Mouse (Mus musculus): ENCODE results near the gene Myh3. TPM values are rescaled to one million over a fixed set of nuclear protein-coding genes. Genes with fewer than 3 reads are reported as not detected.
A peak's percentile ranks its signal among the peaks of the same experiment; 100 is the strongest.

The Myh3 gene
- polyA plus RNA-seq, 1 experiment from 2014 or later, result 0.38 TPM

GRCm38 (mm10) chr11:67062726-67063125 lies 15.4 kb upstream of the Myh3 start:
- 90% methylated on average over 3 of the region's 3 CpGs for WGBS
- Histone ChIP-seq H3K9me3 (ENCODE audit: control insufficient read depth, low read length) (no peaks in the 10 kb centered on the region), H3K9ac (ENCODE audit: low read depth, low read length) (no peak overlapping the region), H3K4me3 (ENCODE audit: low read depth, low read length) (no peak overlapping the region), H3K36me3 (ENCODE audit: control insufficient read depth, insufficient read depth, low read length) (peaks cover 24% of the 10 kb centered on the region), H3K4me2 (no peak overlapping the region), H3K27me3 (replicated peaks; ENCODE audit: control insufficient read depth, insufficient read depth, low read length) (no peaks in the 10 kb centered on the region), H3K27ac (ENCODE audit: low read depth, low read length) (no peak overlapping the region), H3K4me1 (replicated peaks; ENCODE audit: control insufficient read depth, insufficient read depth, low read length) (no peaks in the 10 kb centered on the region)
- ATAC-seq (replicated peaks; ENCODE audit: low FRiP score), result no peak
- no peak for DNase-seq (ENCODE audit: low spot score)

GRCm38 (mm10) chr11:67067741-67068140 lies 10.4 kb upstream of the Myh3 start:
- no peak for DNase-seq (ENCODE audit: low spot score)
- ATAC-seq (replicated peaks; ENCODE audit: low FRiP score), result no peak
- H3K9ac ChIP-seq (ENCODE audit: low read depth, low read length), result no peak overlapping the region
- H3K4me3 ChIP-seq (ENCODE audit: low read depth, low read length), result no peak overlapping the region
- 82% methylated on average over 3 of the region's 3 CpGs for WGBS
- H3K9me3 ChIP-seq (ENCODE audit: control insufficient read depth, low read length), result no peaks in the 10 kb centered on the region
- no peaks in the 10 kb centered on the region for H3K27me3 ChIP-seq (replicated peaks; ENCODE audit: control insufficient read depth, insufficient read depth, low read length)
- no peak overlapping the region for H3K27ac ChIP-seq (ENCODE audit: low read depth, low read length)
- peaks cover 12% of the 10 kb centered on the region; the same call in 1 of the 2 replicates for H3K36me3 ChIP-seq (ENCODE audit: control insufficient read depth, insufficient read depth, low read length)
- no peak overlapping the region for H3K4me2 ChIP-seq
- no peaks in the 10 kb centered on the region for H3K4me1 ChIP-seq (replicated peaks; ENCODE audit: control insufficient read depth, insufficient read depth, low read length)

GRCm38 (mm10) chr11:67072615-67073130 lies 5.4 kb upstream of the Myh3 start:
- H3K27me3 ChIP-seq (replicated peaks; ENCODE audit: control insufficient read depth, insufficient read depth, low read length), result no peaks in the 10 kb centered on the region
- no peak overlapping the region for H3K9ac ChIP-seq (ENCODE audit: low read depth, low read length)
- no peak overlapping the region for H3K4me2 ChIP-seq
- WGBS, result 72% methylated on average over 15 of the region's 15 CpGs
- DNase-seq (ENCODE audit: low spot score) (no peak), ATAC-seq (replicated peaks; ENCODE audit: low FRiP score) (no peak)
- H3K27ac ChIP-seq (ENCODE audit: low read depth, low read length), result no peak overlapping the region
- H3K9me3 ChIP-seq (ENCODE audit: control insufficient read depth, low read length), result no peaks in the 10 kb centered on the region
- H3K4me1 ChIP-seq (replicated peaks; ENCODE audit: control insufficient read depth, insufficient read depth, low read length), result no peaks in the 10 kb centered on the region
- no peak overlapping the region for H3K4me3 ChIP-seq (ENCODE audit: low read depth, low read length)
- no peaks in the 10 kb centered on the region; the same call in 1 of the 2 replicates for H3K36me3 ChIP-seq (ENCODE audit: control insufficient read depth, insufficient read depth, low read length)

- H3K4me2 ChIP-seq, result no peak overlapping the region
- ATAC-seq (replicated peaks; ENCODE audit: low FRiP score), result no peak
- DNase-seq (ENCODE audit: low spot score), result no peak
- H3K9ac ChIP-seq (ENCODE audit: low read depth, low read length), result no peak overlapping the region
- no peak overlapping the region for H3K4me3 ChIP-seq (ENCODE audit: low read depth, low read length)
- H3K27ac ChIP-seq (ENCODE audit: low read depth, low read length), result no peak overlapping the region
- H3K9me3 ChIP-seq (ENCODE audit: control insufficient read depth, low read length), result no peaks in the 10 kb centered on the region
- no peaks in the 10 kb centered on the region for H3K36me3 ChIP-seq (ENCODE audit: control insufficient read depth, insufficient read depth, low read length)
- no peaks in the 10 kb centered on the region for H3K27me3 ChIP-seq (replicated peaks; ENCODE audit: control insufficient read depth, insufficient read depth, low read length)
- 62% methylated on average over 3 of the region's 3 CpGs for WGBS
- no peaks in the 10 kb centered on the region for H3K4me1 ChIP-seq (replicated peaks; ENCODE audit: control insufficient read depth, insufficient read depth, low read length)
Measured at GRCm38 (mm10) chr11:67075036-67075435, 3.1 kb upstream of the Myh3 start.

GRCm38 (mm10) chr11:67076781-67077180 lies 1.3 kb upstream of the Myh3 start:
- Histone ChIP-seq H3K4me1 (replicated peaks; ENCODE audit: control insufficient read depth, insufficient read depth, low read length) (no peaks in the 10 kb centered on the region), H3K27me3 (replicated peaks; ENCODE audit: control insufficient read depth, insufficient read depth, low read length) (no peaks in the 10 kb centered on the region), H3K27ac (ENCODE audit: low read depth, low read length) (no peak overlapping the region), H3K36me3 (ENCODE audit: control insufficient read depth, insufficient read depth, low read length) (no peaks in the 10 kb centered on the region), H3K9me3 (ENCODE audit: control insufficient read depth, low read length) (no peaks in the 10 kb centered on the region), H3K4me2 (no peak overlapping the region), H3K4me3 (ENCODE audit: low read depth, low read length) (no peak overlapping the region), H3K9ac (ENCODE audit: low read depth, low read length) (no peak overlapping the region)
- WGBS, result 77% methylated on average over 5 of the region's 5 CpGs
- ATAC-seq (replicated peaks; ENCODE audit: low FRiP score), result no peak
- no peak for DNase-seq (ENCODE audit: low spot score)

- WGBS, result 36% methylated on average over 3 of the region's 3 CpGs
Measured at GRCm38 (mm10) chr11:67077435-67077834, 665 bp upstream of the Myh3 start.

GRCm38 (mm10) chr11:67078888-67079287 lies 788 bp downstream of the Myh3 start:
- Histone ChIP-seq H3K9me3 (ENCODE audit: control insufficient read depth, low read length) (no peaks in the 10 kb centered on the region), H3K36me3 (ENCODE audit: control insufficient read depth, insufficient read depth, low read length) (no peaks in the 10 kb centered on the region), H3K4me2 (no peak overlapping the region), H3K27ac (ENCODE audit: low read depth, low read length) (no peak overlapping the region), H3K4me1 (replicated peaks; ENCODE audit: control insufficient read depth, insufficient read depth, low read length) (no peaks in the 10 kb centered on the region), H3K27me3 (replicated peaks; ENCODE audit: control insufficient read depth, insufficient read depth, low read length) (peaks cover 13% of the 10 kb centered on the region), H3K4me3 (ENCODE audit: low read depth, low read length) (no peak overlapping the region), H3K9ac (ENCODE audit: low read depth, low read length) (no peak overlapping the region)
- DNase-seq (ENCODE audit: low spot score) (no peak), ATAC-seq (replicated peaks; ENCODE audit: low FRiP score) (no peak)
- 89% methylated on average over 6 of the region's 6 CpGs for WGBS

More at GRCm38 (mm10) chr11:67077435-67077834, 665 bp upstream of the Myh3 start:
- H3K4me1 ChIP-seq (replicated peaks; ENCODE audit: control insufficient read depth, insufficient read depth, low read length), result no peaks in the 10 kb centered on the region
- no peak overlapping the region for H3K9ac ChIP-seq (ENCODE audit: low read depth, low read length)
- H3K27ac ChIP-seq (ENCODE audit: low read depth, low read length), result no peak overlapping the region
- DNase-seq (ENCODE audit: low spot score) (no peak), ATAC-seq (replicated peaks; ENCODE audit: low FRiP score) (no peak)
- no peak overlapping the region for H3K4me3 ChIP-seq (ENCODE audit: low read depth, low read length)
- H3K27me3 ChIP-seq (replicated peaks; ENCODE audit: control insufficient read depth, insufficient read depth, low read length), result no peaks in the 10 kb centered on the region
- H3K9me3 ChIP-seq (ENCODE audit: control insufficient read depth, low read length), result no peaks in the 10 kb centered on the region
- no peaks in the 10 kb centered on the region for H3K36me3 ChIP-seq (ENCODE audit: control insufficient read depth, insufficient read depth, low read length)
- no peak overlapping the region for H3K4me2 ChIP-seq

- Histone ChIP-seq H3K4me1 (replicated peaks; ENCODE audit: control insufficient read depth, insufficient read depth, low read length) (no peaks in the 10 kb centered on the region), H3K9ac (ENCODE audit: low read depth, low read length) (no peak overlapping the region), H3K27me3 (replicated peaks; ENCODE audit: control insufficient read depth, insufficient read depth, low read length) (peaks cover 21% of the 10 kb centered on the region), H3K36me3 (ENCODE audit: control insufficient read depth, insufficient read depth, low read length) (no peaks in the 10 kb centered on the region), H3K4me2 (no peak overlapping the region), H3K9me3 (ENCODE audit: control insufficient read depth, low read length) (no peaks in the 10 kb centered on the region), H3K27ac (ENCODE audit: low read depth, low read length) (no peak overlapping the region), H3K4me3 (ENCODE audit: low read depth, low read length) (no peak overlapping the region)
- no peak for ATAC-seq (replicated peaks; ENCODE audit: low FRiP score)
- WGBS, result 70% methylated on average over 11 of the region's 11 CpGs
- no peak for DNase-seq (ENCODE audit: low spot score)
Measured at GRCm38 (mm10) chr11:67079740-67080139, 1.6 kb downstream of the Myh3 start.

- whole genome bisulfite sequencing, result 3% methylated on average over 3 of the region's 3 CpGs
- Histone ChIP-seq H3K36me3 (ENCODE audit: control insufficient read depth, insufficient read depth, low read length) (no peaks in the 10 kb centered on the region), H3K27ac (ENCODE audit: low read depth, low read length) (no peak overlapping the region), H3K4me2 (no peak overlapping the region), H3K9ac (ENCODE audit: low read depth, low read length) (no peak overlapping the region), H3K27me3 (replicated peaks; ENCODE audit: control insufficient read depth, insufficient read depth, low read length) (peaks cover 24% of the 10 kb centered on the region), H3K9me3 (ENCODE audit: control insufficient read depth, low read length) (no peaks in the 10 kb centered on the region), H3K4me3 (ENCODE audit: low read depth, low read length) (no peak overlapping the region), H3K4me1 (replicated peaks; ENCODE audit: control insufficient read depth, insufficient read depth, low read length) (no peaks in the 10 kb centered on the region)
- ATAC-seq (replicated peaks; ENCODE audit: low FRiP score) (peak; percentile 31; the same call in 1 of the 2 replicates), DNase-seq (ENCODE audit: low spot score) (no peak)
Measured at GRCm38 (mm10) chr11:67080168-67080567, 2.1 kb downstream of the Myh3 start.
